Mouse (Mus musculus): Measurements from ENCODE around the gene Lpar1.

DNA sequence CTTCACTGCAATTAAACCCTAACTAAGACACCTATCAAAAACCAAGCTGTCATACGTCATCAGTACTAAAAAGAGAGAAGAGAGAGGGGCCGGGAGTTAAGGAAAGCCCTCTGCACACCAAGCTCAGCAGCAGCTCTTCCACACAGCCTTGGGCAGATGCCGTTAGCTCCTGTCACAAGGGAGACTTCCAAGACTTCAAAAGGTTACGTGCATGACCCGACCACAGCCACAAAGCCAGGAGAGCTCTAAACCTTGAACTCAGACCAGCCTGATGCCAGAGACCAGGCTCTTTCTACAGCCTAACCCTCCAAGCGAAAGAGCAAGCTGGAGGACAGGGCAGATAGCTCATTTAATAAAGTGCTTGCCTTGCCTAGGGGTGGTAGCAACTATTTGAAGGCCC lies 46.2 kb downstream of the Lpar1 start:
- no peak for TF ChIP-seq CTCF (IDR thresholded peaks at IDR 0.05; ENCODE audit: low read depth)
- no peak for TF ChIP-seq EP300 (IDR thresholded peaks at IDR 0.05; ENCODE audit: low read depth)
